Mouse (Mus musculus) forebrain, embryonic 10.5 days (tissue): ENCODE data around the gene Sars2. TPM values are rescaled to one million over a fixed set of nuclear protein-coding genes. Genes with fewer than 3 reads are reported as not detected.
"Not testable (repeated sequence)": the region's sequence is repeated elsewhere in the genome, so short reads cannot be mapped to it uniquely, and the experiment has no call there.

Experiments used
- DNase-seq: peaks from one replicate; pipeline ENCODE4 v3.0.0-alpha.2; 2017; ENCODE audit warnings: low spot score; ENCODE audit errors: extremely low spot score
- H3K27ac ChIP-seq: fragments of 300-500 bp; sonication (generic); 2 replicates; pipeline ENCODE4 v1.5.1; 2016; ENCODE audit warnings: mild to moderate bottlenecking
- H3K27me3 ChIP-seq: fragments of 300-500 bp; sonication (generic); 2 replicates; pipeline ENCODE4 v1.6.1; 2016; ENCODE audit warnings: mild to moderate bottlenecking; ENCODE audit not compliant: poor library complexity, severe bottlenecking
- H3K36me3 ChIP-seq: fragments of 300-500 bp; sonication (generic); replicated peaks from 2 replicates; pipeline ENCODE4 v1.6.1; 2016; ENCODE audit warnings: mild to moderate bottlenecking, moderate library complexity
- H3K4me1 ChIP-seq: fragments of 300-500 bp; sonication (generic); 2 replicates; pipeline ENCODE4 v1.6.1; 2016
- H3K4me3 ChIP-seq: fragments of 300-500 bp; sonication (generic); 2 replicates; pipeline ENCODE4 v1.5.1; 2016; ENCODE audit warnings: mild to moderate bottlenecking, moderate library complexity
- H3K9me3 ChIP-seq: fragments of 300-500 bp; sonication (generic); 2 replicates; pipeline ENCODE4 v1.6.1; 2016; ENCODE audit warnings: mild to moderate bottlenecking, moderate library complexity
- WGBS: fragments of 180-500 bp; shearing (Covaris S2); methylation state at CpG from one replicate; pipeline ENCODE4 v1.1.7; 2016; 5-methylcytosine and 5-hydroxymethylcytosine counted together
- polyA plus RNA-seq: library from polyadenylated mRNA; unstranded; fragments of >200 nt; fragmentation: Nextera tagmentation; extraction: Ambion mirVana; gene quantifications from 2 replicates; pipeline ENCODE4 v1.2.1, GENCODE M21; 2016

The Sars2 gene
- polyA plus RNA-seq: 40.7 and 43.4 TPM in 2 replicates

DNA sequence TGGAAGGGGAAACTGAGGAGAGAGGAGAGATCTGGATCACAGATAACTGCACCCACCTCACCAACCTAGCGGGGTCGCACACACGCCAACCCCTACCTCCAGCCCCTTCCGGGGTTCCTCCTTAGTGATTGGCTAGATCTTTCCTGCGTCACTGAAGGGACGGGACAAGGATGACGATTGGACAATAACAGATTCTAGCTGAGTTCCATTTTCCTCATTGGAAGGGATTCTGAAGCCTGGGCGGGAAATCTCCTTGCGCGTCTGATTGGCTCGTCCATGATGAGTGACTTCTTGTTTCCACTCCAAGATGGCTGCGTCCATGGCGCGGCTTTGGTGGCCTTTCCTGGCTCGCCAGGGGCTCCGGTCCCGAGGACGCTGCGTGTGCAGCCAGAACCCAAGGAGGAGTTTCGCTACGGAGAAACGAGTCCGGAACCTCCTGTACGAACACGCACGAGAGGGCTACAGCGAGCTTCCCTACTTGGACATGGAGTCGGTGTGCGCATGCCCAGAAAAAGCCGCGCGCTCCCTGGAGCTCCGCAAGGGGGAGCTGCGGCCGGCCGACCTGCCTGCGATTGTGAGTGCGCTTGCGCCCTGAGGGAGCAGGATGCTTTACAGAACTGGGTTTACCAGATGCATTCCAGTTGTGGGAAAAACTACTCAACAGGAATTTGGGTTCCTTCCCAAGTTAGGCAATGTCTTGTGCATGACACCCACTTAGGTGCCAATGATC lies at the start of gene Sars2, which contains the start of gene Mrps12:
Sars2 (plus strand) TSS at position 284 of the 730 bp plus-strand sequence.
Mrps12 (minus strand) TSS at position 112 of the 730 bp plus-strand sequence.
- Histone ChIP-seq H3K27ac (peak within 1 kb of the TSS; percentile 96), H3K4me1 (peaks cover 23% of the 10 kb centered on the region), H3K9me3 (no peaks in the 10 kb centered on the region), H3K4me3 (peak within 1 kb of the TSS; percentile 80), H3K36me3 (peaks cover 64% of the 10 kb centered on the region), H3K27me3 (no peaks in the 10 kb centered on the region)
- DNase-seq: peak; percentile 97
- under 1% methylated on average over 39 of the region's 39 CpGs for WGBS

DNA sequence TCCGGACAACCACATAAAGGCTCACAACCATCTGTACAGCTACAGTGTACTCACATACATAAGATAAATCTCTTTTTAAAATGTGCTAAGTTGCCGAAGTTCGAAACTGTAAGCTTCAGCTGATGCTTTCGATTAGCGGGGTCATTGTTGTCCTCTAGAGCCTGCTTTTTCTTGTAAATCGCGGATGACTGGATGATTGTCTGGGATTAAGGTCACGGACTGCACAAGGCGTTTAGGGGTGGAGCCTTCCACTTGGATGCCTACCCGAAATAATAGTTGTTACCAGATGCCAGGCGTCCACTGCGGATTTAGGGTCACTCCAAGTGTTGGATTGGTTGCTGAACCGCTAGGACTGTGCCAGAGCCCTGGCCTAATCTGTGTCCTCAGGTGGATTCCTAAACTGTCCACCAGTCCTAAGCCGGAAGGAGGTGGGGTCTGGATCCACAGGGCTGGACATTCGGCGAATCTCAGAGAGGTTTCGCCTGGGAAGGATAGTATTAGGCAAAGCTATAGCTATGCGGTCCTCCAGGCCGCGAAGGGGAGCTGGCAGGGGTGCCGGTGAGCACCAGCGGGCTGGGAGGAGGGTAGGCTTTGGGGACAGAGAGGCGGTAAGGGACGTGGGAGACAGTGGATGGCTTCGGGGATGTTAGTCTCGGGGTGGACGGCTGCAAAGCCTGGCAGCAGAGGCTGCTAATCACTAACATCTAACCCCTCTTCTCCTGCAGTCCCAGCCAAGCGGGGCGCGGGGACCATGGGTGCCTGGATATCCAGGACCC lies 49.1 kb upstream of the Sars2 start, which contains the start of gene Fbxo27:
Fbxo27 (plus strand) TSS at position 305 of the 776 bp plus-strand sequence.
- peaks cover 30% of the 10 kb centered on the region for H3K4me1 ChIP-seq
- DNase-seq: peak; percentile 49
- H3K27ac ChIP-seq: peak within 1 kb of the TSS; percentile 83

GRCm38 (mm10) chr7:28693321-28693966 lies 48.3 kb upstream of the Sars2 start:
- under 1% methylated on average over 38 of the region's 38 CpGs for WGBS
- Histone ChIP-seq H3K27me3 (peaks cover 38% of the 10 kb centered on the region), H3K4me3 (peak overlapping the region; percentile 69), H3K4me1 (peaks cover 30% of the 10 kb centered on the region), H3K9me3 (no peaks in the 10 kb centered on the region), H3K36me3 (peaks cover 4% of the 10 kb centered on the region; the same call in 1 of the 2 replicates), H3K27ac (peak overlapping the region; percentile 83)
- peak; percentile 81 for DNase-seq

More for the DNA sequence above, 49.1 kb upstream of the Sars2 start, which contains the start of gene Fbxo27:
- no peaks in the 10 kb centered on the region for H3K36me3 ChIP-seq
- H3K9me3 ChIP-seq: no peaks in the 10 kb centered on the region
- peaks cover 38% of the 10 kb centered on the region for H3K27me3 ChIP-seq
- WGBS: 21% methylated on average over 30 of the region's 30 CpGs
- peak within 1 kb of the TSS; percentile 69 for H3K4me3 ChIP-seq

DNA sequence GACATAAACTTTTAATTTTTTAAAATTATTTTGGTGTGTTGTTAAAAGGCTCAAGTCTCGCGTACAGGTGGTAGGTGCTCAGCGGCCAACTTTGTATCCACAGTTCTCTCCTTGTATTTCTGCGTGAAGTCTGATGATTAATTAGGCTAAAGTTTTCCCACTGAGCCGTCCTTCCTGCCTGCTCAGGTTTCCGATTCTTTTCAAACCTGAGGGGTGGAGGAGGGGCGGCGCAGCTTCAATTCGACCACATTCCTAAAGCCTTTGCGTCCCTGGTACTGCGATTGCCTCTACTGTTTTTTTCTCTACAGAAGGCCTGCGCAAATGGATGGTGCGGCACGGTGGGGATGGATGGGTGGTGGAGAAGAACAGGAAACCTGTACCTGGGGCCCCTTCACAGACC lies 47.4 kb upstream of the Sars2 start:
- DNase-seq: peak; percentile 48
- Histone ChIP-seq H3K27me3 (peaks cover 38% of the 10 kb centered on the region), H3K36me3 (peaks cover 4% of the 10 kb centered on the region; the same call in 1 of the 2 replicates), H3K4me3 (peak overlapping the region; percentile 69), H3K4me1 (peaks cover 30% of the 10 kb centered on the region), H3K27ac (peak overlapping the region; percentile 62), H3K9me3 (no peaks in the 10 kb centered on the region)
- WGBS: 4% methylated on average over 14 of the region's 14 CpGs

DNA sequence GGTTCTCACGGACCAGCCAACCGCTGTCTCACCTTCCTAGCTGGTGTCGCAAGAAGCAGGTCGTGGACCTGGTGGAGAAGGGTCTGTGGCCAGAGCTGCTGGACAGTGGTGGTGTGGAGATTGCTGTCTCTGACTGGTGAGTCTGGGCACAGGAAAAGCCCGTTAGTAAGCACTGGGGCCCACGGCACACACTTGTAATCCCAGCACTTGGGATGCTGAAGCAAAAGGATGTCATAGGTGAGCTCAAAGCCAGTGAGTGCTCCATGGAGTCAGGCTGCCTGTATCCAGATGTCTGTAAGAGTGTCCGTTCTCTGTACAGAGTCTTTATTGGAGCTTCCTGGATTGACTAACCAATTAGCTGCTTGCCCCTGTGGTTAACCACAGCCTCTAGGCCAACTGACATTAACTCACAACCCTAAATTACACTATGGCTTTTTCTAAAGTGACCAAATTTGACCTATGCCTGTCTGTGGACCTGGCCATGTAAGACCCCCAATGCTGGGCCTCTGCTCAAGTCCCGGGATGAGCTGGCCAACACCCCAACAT lies 46.8 kb upstream of the Sars2 start:
- 50% methylated on average over 8 of the region's 8 CpGs for WGBS
- peaks cover 4% of the 10 kb centered on the region; the same call in 1 of the 2 replicates for H3K36me3 ChIP-seq
- peaks cover 30% of the 10 kb centered on the region for H3K4me1 ChIP-seq
- H3K27me3 ChIP-seq: peaks cover 38% of the 10 kb centered on the region
- peak overlapping the region; percentile 62 for H3K27ac ChIP-seq
- no peak for DNase-seq
- H3K9me3 ChIP-seq: peaks cover 2% of the 10 kb centered on the region; the same call in 1 of the 2 replicates
- H3K4me3 ChIP-seq: peak overlapping the region; percentile 69

DNA sequence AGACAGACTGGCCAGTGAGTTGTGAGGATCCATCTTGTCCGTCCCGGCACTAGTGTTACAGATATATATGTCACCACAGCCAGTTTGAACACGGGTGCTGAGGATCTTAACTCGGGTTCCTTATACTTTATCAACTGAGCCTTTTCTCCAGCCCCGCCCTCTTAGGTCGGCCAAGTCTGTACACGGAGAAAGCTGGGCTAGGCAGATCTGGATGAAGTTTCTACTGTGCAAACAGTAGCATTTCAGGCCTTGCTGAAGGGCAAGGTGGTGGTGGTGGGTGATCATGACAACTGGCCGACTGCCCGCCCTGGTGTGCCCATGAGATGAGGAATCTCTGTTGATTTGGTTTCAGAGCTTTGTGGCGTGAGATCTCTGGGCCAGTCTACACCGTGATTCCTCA lies 44.5 kb upstream of the Sars2 start:
- Histone ChIP-seq H3K4me1 (peaks cover 29% of the 10 kb centered on the region), H3K9me3 (peaks cover 7% of the 10 kb centered on the region; the same call in 1 of the 2 replicates), H3K27ac (no peak overlapping the region), H3K36me3 (peaks cover 9% of the 10 kb centered on the region; the same call in 1 of the 2 replicates), H3K4me3 (no peak overlapping the region), H3K27me3 (peaks cover 28% of the 10 kb centered on the region)
- 95% methylated on average over 11 of the region's 11 CpGs for WGBS
- no peak for DNase-seq

DNA sequence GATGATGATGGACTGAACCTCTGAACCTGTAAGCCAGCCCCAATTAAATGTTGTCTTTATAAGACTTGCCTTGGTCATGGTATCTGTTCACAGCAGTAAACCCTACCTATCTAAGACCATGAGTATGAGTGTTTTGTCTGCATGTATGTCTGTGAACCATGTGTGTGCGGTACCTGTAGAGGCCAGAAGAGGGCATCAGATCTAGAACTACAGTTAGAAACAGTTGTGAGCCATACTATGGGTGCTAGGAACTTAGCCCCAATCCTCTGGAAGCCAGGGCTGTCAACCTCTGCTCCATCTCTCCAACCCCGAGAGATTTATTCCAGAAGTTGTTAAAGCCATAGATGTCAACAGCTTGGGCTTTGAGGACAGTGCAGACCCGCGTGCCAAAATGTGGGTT lies 41.5 kb upstream of the Sars2 start:
- Histone ChIP-seq H3K36me3 (peaks cover 9% of the 10 kb centered on the region; the same call in 1 of the 2 replicates), H3K9me3 (peaks cover 7% of the 10 kb centered on the region; the same call in 1 of the 2 replicates), H3K27ac (no peak overlapping the region), H3K4me1 (no peaks in the 10 kb centered on the region), H3K27me3 (peaks cover under 1% of the 10 kb centered on the region; the same call in 1 of the 2 replicates), H3K4me3 (no peak overlapping the region)
- 98% methylated on average over 4 of the region's 4 CpGs for WGBS
- no peak for DNase-seq

- WGBS: 95% methylated on average over 12 of the region's 12 CpGs
- not testable (repeated sequence) for H3K9me3 ChIP-seq
Observed at GRCm38 (mm10) chr7:28701306-28701705, 40.5 kb upstream of the Sars2 start.

DNA sequence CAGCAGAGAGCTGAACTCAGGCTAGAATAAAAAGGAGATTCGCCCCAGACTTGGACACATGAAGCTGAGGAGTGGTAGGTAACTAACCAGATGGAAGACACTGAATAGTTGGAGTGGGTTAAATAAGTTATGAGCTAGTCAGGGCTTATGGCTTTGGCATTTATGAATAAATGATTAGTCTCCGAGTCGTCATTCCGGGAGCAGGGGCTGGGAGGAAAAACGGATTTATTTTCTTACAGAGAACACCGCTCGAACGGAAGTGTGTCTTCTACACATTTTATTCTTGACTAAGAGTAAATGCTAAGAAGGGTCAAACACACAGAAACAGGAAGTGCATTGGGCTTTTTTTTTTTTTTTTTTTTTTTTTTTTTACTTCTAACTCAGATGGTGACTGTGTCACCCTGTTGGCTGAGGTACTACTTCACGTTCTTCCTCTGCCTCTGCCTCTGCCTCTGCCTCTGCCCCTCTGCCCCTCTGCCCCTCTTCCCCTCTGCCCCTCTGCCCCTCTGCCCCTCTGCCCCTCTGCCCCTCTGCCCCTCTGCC lies 39.1 kb upstream of the Sars2 start:
- peaks cover 9% of the 10 kb centered on the region; the same call in 1 of the 2 replicates for H3K36me3 ChIP-seq
- no peak for DNase-seq
- no peak overlapping the region for H3K27ac ChIP-seq
- H3K9me3 ChIP-seq: peaks cover 11% of the 10 kb centered on the region; the same call in 1 of the 2 replicates
- H3K4me1 ChIP-seq: no peaks in the 10 kb centered on the region
- no peak overlapping the region for H3K4me3 ChIP-seq
- WGBS: 81% methylated on average over 9 of the region's 9 CpGs
- H3K27me3 ChIP-seq: no peaks in the 10 kb centered on the region

More at GRCm38 (mm10) chr7:28701306-28701705, 40.5 kb upstream of the Sars2 start:
- not testable (repeated sequence) for H3K4me1 ChIP-seq, H3K36me3 ChIP-seq, H3K4me3 ChIP-seq, H3K27ac ChIP-seq, DNase-seq, H3K27me3 ChIP-seq

- Histone ChIP-seq H3K36me3 (no peaks in the 10 kb centered on the region), H3K27ac (no peak overlapping the region), H3K27me3 (no peaks in the 10 kb centered on the region), H3K4me1 (peaks cover 4% of the 10 kb centered on the region), H3K9me3 (peaks cover 4% of the 10 kb centered on the region; the same call in 1 of the 2 replicates), H3K4me3 (no peak overlapping the region)
- DNase-seq: no peak
Observed at GRCm38 (mm10) chr7:28709454-28709853, 32.3 kb upstream of the Sars2 start.

- no peaks in the 10 kb centered on the region for H3K36me3 ChIP-seq
- peaks cover 10% of the 10 kb centered on the region for H3K27me3 ChIP-seq
- peaks cover 6% of the 10 kb centered on the region for H3K4me1 ChIP-seq
- no peak overlapping the region for H3K4me3 ChIP-seq
- H3K9me3 ChIP-seq: peaks cover 4% of the 10 kb centered on the region; the same call in 1 of the 2 replicates
- no peak for DNase-seq
- WGBS: 68% methylated on average over 3 of the region's 3 CpGs
- H3K27ac ChIP-seq: no peak overlapping the region
Observed at GRCm38 (mm10) chr7:28710962-28711361, 30.8 kb upstream of the Sars2 start.

DNA sequence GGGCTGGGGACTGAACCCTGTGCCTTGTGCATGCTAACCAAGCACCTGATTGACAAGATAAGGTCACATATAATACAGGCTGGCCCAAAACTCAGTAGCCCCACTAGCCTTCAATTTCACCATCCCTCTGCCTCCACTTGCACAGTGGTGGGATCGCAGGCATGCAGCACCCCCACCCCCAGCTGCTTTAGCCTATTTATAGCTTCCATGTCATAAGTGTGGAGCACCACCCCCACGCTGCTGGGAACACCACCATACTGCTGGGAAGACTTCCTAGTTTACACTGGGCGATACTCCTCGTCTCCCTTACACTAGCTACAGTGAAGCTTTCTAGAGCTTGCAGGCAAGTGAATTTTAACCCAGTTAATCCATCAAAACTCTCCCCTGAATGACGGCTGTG lies 27.1 kb upstream of the Sars2 start:
- Histone ChIP-seq H3K4me3 (no peak overlapping the region), H3K27me3 (peaks cover 14% of the 10 kb centered on the region), H3K36me3 (no peaks in the 10 kb centered on the region), H3K27ac (no peak overlapping the region), H3K4me1 (peaks cover 24% of the 10 kb centered on the region), H3K9me3 (no peaks in the 10 kb centered on the region)
- WGBS: 89% methylated on average over 5 of the region's 5 CpGs
- DNase-seq: no peak
